Mouse (Mus musculus) fibroblast of lung, adult 2 months (primary cell): ENCODE data around the gene Ggt1.
"Not testable (repeated sequence)": the region's sequence is repeated elsewhere in the genome, so short reads cannot be mapped to it uniquely, and the experiment has no call there.

Experiments used
- DNase-seq: peaks from one replicate; pipeline ENCODE4 v3.0.0-alpha.2; 2011; ENCODE audit warnings: low read depth

Ggt1 gene

GRCm38 (mm10) chr10:75561071-75561654 is at the start of gene Ggt1:
Gene Ggt1 (plus strand): TSS chr10:75561604.
- no peak for DNase-seq

GRCm38 (mm10) chr10:75511897-75512296 is 49.5 kb upstream of the Ggt1 start:
- DNase-seq: no peak

- no peak for DNase-seq
These were observed 48.6 kb upstream of the Ggt1 start for GRCm38 (mm10) chr10:75512796-75513195.

- DNase-seq: no peak
These were observed 47.9 kb upstream of the Ggt1 start for GRCm38 (mm10) chr10:75513306-75514067.

- DNase-seq: no peak
These were observed 47.0 kb upstream of the Ggt1 start for GRCm38 (mm10) chr10:75514361-75514760.

GRCm38 (mm10) chr10:75515216-75516037 is 46.0 kb upstream of the Ggt1 start:
- no peak for DNase-seq

- no peak for DNase-seq
These were observed 45.2 kb upstream of the Ggt1 start for GRCm38 (mm10) chr10:75516038-75516723.

GRCm38 (mm10) chr10:75516724-75517072 is 44.7 kb upstream of the Ggt1 start:
- DNase-seq: no peak

GRCm38 (mm10) chr10:75517073-75517757 is 44.2 kb upstream of the Ggt1 start, which contains the start of gene Snrpd3:
Gene Snrpd3 (plus strand): TSS chr10:75517551.
- DNase-seq: peak; percentile 98

- DNase-seq: peak; percentile 88
These were observed 43.7 kb upstream of the Ggt1 start, which contains the start of gene Gucd1 for GRCm38 (mm10) chr10:75517758-75518143. Gene Gucd1 (minus strand): TSS chr10:75517972.

GRCm38 (mm10) chr10:75520581-75520980 is 40.8 kb upstream of the Ggt1 start:
- DNase-seq: no peak

- no peak for DNase-seq
These were observed 39.8 kb upstream of the Ggt1 start for GRCm38 (mm10) chr10:75521643-75522042.

GRCm38 (mm10) chr10:75525450-75525849 is 36.0 kb upstream of the Ggt1 start:
- not testable (repeated sequence) for DNase-seq

- no peak for DNase-seq
These were observed 31.1 kb upstream of the Ggt1 start for GRCm38 (mm10) chr10:75530322-75530721.

GRCm38 (mm10) chr10:75531532-75532090 is 29.8 kb upstream of the Ggt1 start:
- no peak for DNase-seq

- no peak for DNase-seq
These were observed 27.2 kb upstream of the Ggt1 start for GRCm38 (mm10) chr10:75534216-75534615.

- no peak for DNase-seq
These were observed 26.5 kb upstream of the Ggt1 start for GRCm38 (mm10) chr10:75534934-75535333.

- no peak for DNase-seq
These were observed 26.0 kb upstream of the Ggt1 start for GRCm38 (mm10) chr10:75535423-75535822.

- DNase-seq: no peak
These were observed 25.3 kb upstream of the Ggt1 start for GRCm38 (mm10) chr10:75536123-75536522.

- no peak for DNase-seq
These were observed 13.5 kb upstream of the Ggt1 start for GRCm38 (mm10) chr10:75547901-75548300.

- peak; percentile 53 for DNase-seq
These were observed 12.9 kb upstream of the Ggt1 start for GRCm38 (mm10) chr10:75548486-75548885.
